Mouse (Mus musculus): ENCODE measurements around the gene Gm29427. TPM values are rescaled to one million over a fixed set of nuclear protein-coding genes. Genes with fewer than 3 reads are reported as not detected.

Gm29427 gene
- total RNA-seq (2023) = not detected

GRCm38 (mm10) chr1:130715561-130716217, at the start of gene Gm29427:
TSS of gene Gm29427 (minus strand) at chr1:130715799.

GRCm38 (mm10) chr1:130731741-130732337, 16.2 kb upstream of the Gm29427 start, which contains the start of gene AA986860:
TSS of gene AA986860 (plus strand) at chr1:130731976.

GRCm38 (mm10) chr1:130729153-130729552, 13.6 kb upstream of the Gm29427 start, which contains the start of gene Pfkfb2:
TSS of gene Pfkfb2 (minus strand) at chr1:130729253.

GRCm38 (mm10) chr1:130717291-130717871, 1.8 kb upstream of the Gm29427 start, which contains the start of gene Yod1:
TSS of gene Yod1 (plus strand) at chr1:130717327.

GRCm38 (mm10) chr1:130661454-130661853, 54.1 kb downstream of the Gm29427 start, which contains the start of gene C4bp:
TSS of gene C4bp (minus strand) at chr1:130661632.

GRCm38 (mm10) chr1:130629521-130629920, 86.1 kb downstream of the Gm29427 start, which contains the start of gene Zp3r:
TSS of gene Zp3r (minus strand) at chr1:130629621.

Other genes with a start within 250 kb of the Gm29427 start
- not detected for gene Zp3r, start 86.2 kb downstream of the Gm29427 start, total RNA-seq (2023)
- not detected for gene C4bp, start 54.2 kb downstream of the Gm29427 start, total RNA-seq (2023)
- gene Yod1, start 1.5 kb upstream of the Gm29427 start, total RNA-seq (2023) = 1 to 10 TPM; 6.5 to 6.7 TPM
- gene Pfkfb2, start 13.5 kb upstream of the Gm29427 start, total RNA-seq (2023) = 10 to 100 TPM; 25.6 to 26.2 TPM
- under 1 TPM; 0.39 to 0.58 TPM for gene AA986860, start 16.2 kb upstream of the Gm29427 start, total RNA-seq (2023)
- gene Fcamr, start 85.1 kb upstream of the Gm29427 start, total RNA-seq (2023) = not detected
- gene Pigr, start 110.9 kb upstream of the Gm29427 start, total RNA-seq (2023) = not detected
- gene Fcmr, start 149.9 kb upstream of the Gm29427 start, total RNA-seq (2023) = 1 to 10 TPM; 1.2 to 4.0 TPM
- not detected for gene Il24, start 171.7 kb upstream of the Gm29427 start, total RNA-seq (2023)
- not detected for gene Il20, start 195.7 kb upstream of the Gm29427 start, total RNA-seq (2023)
- not detected for gene Il19, start 224.3 kb upstream of the Gm29427 start, total RNA-seq (2023)

Measured in monocyte, adult 59 days (primary cell).